Mouse (Mus musculus) erythroblast, embryonic 14.5 days (primary cell): ENCODE measurements around the gene Coa5.

Source experiments
- GATA1 ChIP-seq: IDR thresholded peaks from 2 replicates; pipeline ENCODE4 v1.6.1; 2012; ENCODE audit warnings: low read length, inconsistent platforms, mixed read lengths
- TAL1 ChIP-seq: IDR thresholded peaks from 3 replicates; pipeline ENCODE4 v1.6.1; 2012; ENCODE audit warnings: low read length, inconsistent platforms, mixed read lengths

GRCm38 (mm10) chr1:37429366-37430296 is at the start of gene Coa5, which contains the start of gene Unc50:
- TF ChIP-seq TAL1 (no peak), GATA1 (no peak)
